Mouse (Mus musculus): Measurements from ENCODE around the gene Nsrp1. TPM values are rescaled to one million over a fixed set of nuclear protein-coding genes. Genes with fewer than 3 reads are reported as not detected.
"Not testable (repeated sequence)": the region's sequence is repeated elsewhere in the genome, so short reads cannot be mapped to it uniquely, and the experiment has no call there.

Nsrp1 gene
- total RNA-seq (2017) = 38.3 to 53.1 TPM (median 43.4 TPM) in 3 replicates

GRCm38 (mm10) chr11:77078273-77079134 is at the start of gene Nsrp1:
Nsrp1 (minus strand) TSS chr11:77078435.
- ATAC-seq (replicated peaks; ENCODE audit: insufficient number of reproducible peaks, low FRiP score, low TSS enrichment, poor library complexity, severe bottlenecking) = peak; percentile 100

- no peak for ATAC-seq (replicated peaks; ENCODE audit: insufficient number of reproducible peaks, low FRiP score, low TSS enrichment, poor library complexity, severe bottlenecking)
Measured at GRCm38 (mm10) chr11:77111141-77111540, 32.9 kb upstream of the Nsrp1 start.

- ATAC-seq (replicated peaks; ENCODE audit: insufficient number of reproducible peaks, low FRiP score, low TSS enrichment, poor library complexity, severe bottlenecking) = no peak
Measured at GRCm38 (mm10) chr11:77108442-77108841, 30.2 kb upstream of the Nsrp1 start.

GRCm38 (mm10) chr11:77107872-77108271 is 29.6 kb upstream of the Nsrp1 start:
- not testable (repeated sequence) for ATAC-seq (replicated peaks; ENCODE audit: insufficient number of reproducible peaks, low FRiP score, low TSS enrichment, poor library complexity, severe bottlenecking)

GRCm38 (mm10) chr11:77106961-77107360 is 28.7 kb upstream of the Nsrp1 start:
- no peak for ATAC-seq (replicated peaks; ENCODE audit: insufficient number of reproducible peaks, low FRiP score, low TSS enrichment, poor library complexity, severe bottlenecking)

- peak; percentile 79 for ATAC-seq (replicated peaks; ENCODE audit: insufficient number of reproducible peaks, low FRiP score, low TSS enrichment, poor library complexity, severe bottlenecking)
Measured at GRCm38 (mm10) chr11:77100137-77100937, 22.1 kb upstream of the Nsrp1 start.

GRCm38 (mm10) chr11:77098332-77098972 is 20.2 kb upstream of the Nsrp1 start:
- no peak for ATAC-seq (replicated peaks; ENCODE audit: insufficient number of reproducible peaks, low FRiP score, low TSS enrichment, poor library complexity, severe bottlenecking)

GRCm38 (mm10) chr11:77096991-77097390 is 18.8 kb upstream of the Nsrp1 start:
- no peak for ATAC-seq (replicated peaks; ENCODE audit: insufficient number of reproducible peaks, low FRiP score, low TSS enrichment, poor library complexity, severe bottlenecking)

- no peak for ATAC-seq (replicated peaks; ENCODE audit: insufficient number of reproducible peaks, low FRiP score, low TSS enrichment, poor library complexity, severe bottlenecking)
Measured at GRCm38 (mm10) chr11:77096581-77096980, 18.3 kb upstream of the Nsrp1 start.

- no peak for ATAC-seq (replicated peaks; ENCODE audit: insufficient number of reproducible peaks, low FRiP score, low TSS enrichment, poor library complexity, severe bottlenecking)
Measured at GRCm38 (mm10) chr11:77095206-77095605, 17.0 kb upstream of the Nsrp1 start.

GRCm38 (mm10) chr11:77094136-77094535 is 15.9 kb upstream of the Nsrp1 start:
- no peak for ATAC-seq (replicated peaks; ENCODE audit: insufficient number of reproducible peaks, low FRiP score, low TSS enrichment, poor library complexity, severe bottlenecking)

GRCm38 (mm10) chr11:77093208-77093607 is 15.0 kb upstream of the Nsrp1 start:
- 0 out of 2 replicates have a peak, but pooled peaks have one; percentile 56 for ATAC-seq (replicated peaks; ENCODE audit: insufficient number of reproducible peaks, low FRiP score, low TSS enrichment, poor library complexity, severe bottlenecking)

- no peak for ATAC-seq (replicated peaks; ENCODE audit: insufficient number of reproducible peaks, low FRiP score, low TSS enrichment, poor library complexity, severe bottlenecking)
Measured at GRCm38 (mm10) chr11:77089162-77089561, 10.9 kb upstream of the Nsrp1 start.

GRCm38 (mm10) chr11:77087004-77087403 is 8.8 kb upstream of the Nsrp1 start:
- no peak for ATAC-seq (replicated peaks; ENCODE audit: insufficient number of reproducible peaks, low FRiP score, low TSS enrichment, poor library complexity, severe bottlenecking)

GRCm38 (mm10) chr11:77084001-77084682 is 5.9 kb upstream of the Nsrp1 start:
- ATAC-seq (replicated peaks; ENCODE audit: insufficient number of reproducible peaks, low FRiP score, low TSS enrichment, poor library complexity, severe bottlenecking) = no peak

- ATAC-seq (replicated peaks; ENCODE audit: insufficient number of reproducible peaks, low FRiP score, low TSS enrichment, poor library complexity, severe bottlenecking) = no peak
Measured at GRCm38 (mm10) chr11:77079361-77079760, 1.1 kb upstream of the Nsrp1 start.

GRCm38 (mm10) chr11:77077792-77078191 is 443 bp downstream of the Nsrp1 start:
- ATAC-seq (replicated peaks; ENCODE audit: insufficient number of reproducible peaks, low FRiP score, low TSS enrichment, poor library complexity, severe bottlenecking) = 0 out of 2 replicates have a peak, but pooled peaks have one; percentile 3

GRCm38 (mm10) chr11:77077331-77077730 is 904 bp downstream of the Nsrp1 start:
- not testable (repeated sequence) for ATAC-seq (replicated peaks; ENCODE audit: insufficient number of reproducible peaks, low FRiP score, low TSS enrichment, poor library complexity, severe bottlenecking)

GRCm38 (mm10) chr11:77070721-77071120 is 7.5 kb downstream of the Nsrp1 start:
- ATAC-seq (replicated peaks; ENCODE audit: insufficient number of reproducible peaks, low FRiP score, low TSS enrichment, poor library complexity, severe bottlenecking) = no peak

Measured in monocyte, adult 5-6 weeks (primary cell).